22 mouse cellular contexts compared by ENCODE assay signal in the genomic region with DNA sequence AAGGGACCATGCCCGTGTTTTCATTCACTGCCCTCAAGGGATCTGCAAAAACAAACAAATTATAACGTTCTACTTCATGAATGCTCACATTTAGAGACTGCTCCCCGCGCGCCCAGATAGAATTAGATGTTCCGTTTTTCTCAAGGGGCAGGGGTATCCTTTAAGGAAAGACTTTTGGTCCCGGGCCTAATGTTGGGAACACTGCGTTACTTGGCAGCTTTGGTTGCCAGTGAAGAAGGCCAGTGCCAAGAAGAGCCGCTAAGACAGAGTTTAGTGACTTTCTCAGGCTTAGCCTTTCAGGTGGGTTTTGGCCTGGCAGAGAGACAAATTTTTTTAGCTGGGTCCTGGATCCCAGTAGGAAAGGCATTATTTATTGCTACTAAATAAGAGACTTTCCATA. TPM values are rescaled to one million over a fixed set of nuclear protein-coding genes. Genes with fewer than 3 reads are reported as not detected.
DNase-seq lines count a peak whose midpoint lies in the region; ATAC-seq and TF ChIP-seq lines count a peak whose summit lies in the region.
"Had no signal": no experiment of that assay in that cellular context is flagged by ENCODE, and none has a peak within 500 bp of the region (broad histone marks: within the 10 kb centered on the region; RNA-seq: fewer than 3 reads in every experiment).

No protein-coding gene starts in this region.

- H3K4me1 ChIP-seq in heart, postnatal 0 days (ENCODE audit: control insufficient read depth, insufficient read depth): no peaks in the 10 kb centered on the region
- H3K4me1 ChIP-seq in heart, embryonic 11.5 days (ENCODE audit: control insufficient read depth, insufficient read depth, low read length): 0 out of 2 replicates have a peak, but pooled peaks cover 5% of the 10 kb centered on the region
- H3K4me1 ChIP-seq in lung, embryonic 16.5 days (replicated peaks; ENCODE audit: control insufficient read depth, insufficient read depth, low read length): peaks cover 3% of the 10 kb centered on the region
- H3K4me1 ChIP-seq: hindbrain, embryonic 15.5 days had no signal

- no peak for TF ChIP-seq EP300 in heart, postnatal 0 days (IDR thresholded peaks at IDR 0.05; ENCODE audit: low read depth)

- no peak overlapping the region for H3K9ac ChIP-seq in heart, postnatal 0 days (replicated peaks; ENCODE audit: low read depth, low read length)
- no peak overlapping the region for H3K9ac ChIP-seq in heart, embryonic 11.5 days (ENCODE audit: low read depth, low read length)
- H3K9ac ChIP-seq in lung, embryonic 16.5 days (ENCODE audit: low read length): 0 out of 2 replicates have a peak overlapping the region, but pooled peaks have one; percentile 51
- H3K9ac ChIP-seq: forebrain, embryonic 13.5 days; forebrain, postnatal 0 days; hindbrain, embryonic 15.5 days had no signal

- peak; percentile 18 for DNase-seq in gastrocnemius, adult 18-20 months (ENCODE audit: low spot score)
- DNase-seq in gastrocnemius, postnatal 25 days: no peak
- no peak for DNase-seq in heart, postnatal 0 days (ENCODE audit: low spot score)
- no peak for DNase-seq in lung, adult 18-20 months
- DNase-seq in testis, postnatal 10 days (ENCODE audit: low spot score): peak; percentile 54
- no peak for DNase-seq in c-Kit-positive CD71-positive TER-119-positive erythroid progenitor cells, embryonic 14.5 days (ENCODE audit: low spot score)

- no peak overlapping the region for H3K27ac ChIP-seq in heart, postnatal 0 days (ENCODE audit: low read depth)
- no peak overlapping the region for H3K27ac ChIP-seq in heart, embryonic 11.5 days (ENCODE audit: low read depth, low read length)
- H3K27ac ChIP-seq in lung, embryonic 16.5 days (ENCODE audit: low read length): no peak overlapping the region
- H3K27ac ChIP-seq: forebrain, embryonic 13.5 days; heart, embryonic 10.5 days; hindbrain, embryonic 15.5 days had no signal

- ATAC-seq in heart, postnatal 0 days (ENCODE audit: insufficient read depth, low read depth): no peak
- no peak for ATAC-seq in heart, embryonic 11.5 days (replicated peaks; ENCODE audit: insufficient number of reproducible peaks, low FRiP score, low TSS enrichment)
- ATAC-seq in lung, embryonic 16.5 days (ENCODE audit: low read depth): no peak

- WGBS in heart, postnatal 0 days: 83% methylated on average over 9 of the region's 9 CpGs
- 80% methylated on average over 9 of the region's 9 CpGs for WGBS in heart, embryonic 11.5 days (ENCODE audit: insufficient replicate concordance)
- 83% methylated on average over 9 of the region's 9 CpGs for WGBS in lung, embryonic 16.5 days

- no peak for TF ChIP-seq CTCF in heart, postnatal 0 days (IDR thresholded peaks at IDR 0.05; ENCODE audit: low read depth)

- 0 out of 2 replicates have a peak, but pooled peaks cover 5% of the 10 kb centered on the region for H3K27me3 ChIP-seq in heart, postnatal 0 days (ENCODE audit: control insufficient read depth, insufficient read depth, low read length)
- H3K27me3 ChIP-seq in heart, embryonic 11.5 days (ENCODE audit: control insufficient read depth, insufficient read depth, low read length): no peaks in the 10 kb centered on the region
- H3K27me3 ChIP-seq in lung, embryonic 16.5 days (ENCODE audit: control insufficient read depth, insufficient read depth, low read depth, low read length): no peaks in the 10 kb centered on the region

- no peaks in the 10 kb centered on the region for H3K36me3 ChIP-seq in heart, postnatal 0 days (replicated peaks; ENCODE audit: control insufficient read depth, insufficient read depth, low read length)
- no peaks in the 10 kb centered on the region for H3K36me3 ChIP-seq in heart, embryonic 11.5 days (ENCODE audit: control insufficient read depth, insufficient read depth, low read length)
- H3K36me3 ChIP-seq in lung, embryonic 16.5 days (ENCODE audit: control insufficient read depth, insufficient read depth, low read length): no peaks in the 10 kb centered on the region
- H3K36me3 ChIP-seq: heart, embryonic 10.5 days; hindbrain, embryonic 15.5 days had no signal

- no peak overlapping the region for H3K4me3 ChIP-seq in heart, postnatal 0 days (ENCODE audit: low read depth, low read length)
- no peak overlapping the region for H3K4me3 ChIP-seq in heart, embryonic 11.5 days (ENCODE audit: low read depth, low read length)
- H3K4me3 ChIP-seq in lung, embryonic 16.5 days (ENCODE audit: low read length): no peak overlapping the region
- H3K4me3 ChIP-seq: forebrain, embryonic 13.5 days; gastrocnemius, adult 2 months; heart, embryonic 10.5 days; hindbrain, embryonic 15.5 days had no signal

- no peaks in the 10 kb centered on the region for H3K9me3 ChIP-seq in heart, postnatal 0 days (replicated peaks; ENCODE audit: control insufficient read depth, low read length)
- no peaks in the 10 kb centered on the region for H3K9me3 ChIP-seq in heart, embryonic 11.5 days (replicated peaks; ENCODE audit: control insufficient read depth, low read length)
- no peaks in the 10 kb centered on the region for H3K9me3 ChIP-seq in lung, embryonic 16.5 days (ENCODE audit: control insufficient read depth, low read length)
- H3K9me3 ChIP-seq: forebrain, embryonic 13.5 days; heart, embryonic 10.5 days; hindbrain, embryonic 15.5 days had no signal

- H3K4me2 ChIP-seq in heart, postnatal 0 days (ENCODE audit: low read depth, low read length): 0 out of 2 replicates have a peak overlapping the region, but pooled peaks have one; percentile 27
- H3K4me2 ChIP-seq in heart, embryonic 11.5 days: no peak overlapping the region
- H3K4me2 ChIP-seq in lung, embryonic 16.5 days (ENCODE audit: low read depth, low read length): peak overlapping the region; percentile 34; the same call in 1 of the 2 replicates
- H3K4me2 ChIP-seq: forebrain, embryonic 13.5 days; hindbrain, embryonic 15.5 days had no signal

RNA-seq across cellular contexts. Expression of a gene that starts 20.5 kb away (rescaled TPM):
- not detected for total RNA-seq in gastrocnemius, adult 18-20 months (2021)
- total RNA-seq in gastrocnemius, postnatal 25 days (2021): not detected
- total RNA-seq in heart, postnatal 0 days (2014; rRNA removed; ENCODE audit: low replicate concordance): 6.2 TPM in 1 of 2 replicates, not detected in the other
- polyA plus RNA-seq in heart, postnatal 0 days (2015; fragmentation: Nextera tagmentation; extraction: Ambion mirVana): 1.2 and 1.8 TPM in 2 replicates
- polyA plus RNA-seq in heart, embryonic 11.5 days (2014; fragmentation: Nextera tagmentation; extraction: Ambion mirVana): 1.5 TPM in 2 replicates
- polyA plus RNA-seq in lung, embryonic 16.5 days (2015; fragmentation: Nextera tagmentation; extraction: Ambion mirVana): 3.6 and 3.9 TPM in 2 replicates
- total RNA-seq: forebrain, postnatal 0 days; gastrocnemius, adult 2 months; heart, adult 18-20 months had no signal

RNA-seq across cellular contexts. Expression of a gene that starts 20.6 kb away (rescaled TPM):
- 10 to 100 TPM; 35.6 to 47.6 TPM for total RNA-seq in gastrocnemius, adult 18-20 months (2021)
- total RNA-seq in gastrocnemius, postnatal 25 days (2021): 10 to 100 TPM; 50.7 to 67.3 TPM
- 162 and 218 TPM in 2 replicates for total RNA-seq in heart, postnatal 0 days (2014; rRNA removed; ENCODE audit: low replicate concordance)
- polyA plus RNA-seq in heart, postnatal 0 days (2015; fragmentation: Nextera tagmentation; extraction: Ambion mirVana): 261 and 263 TPM in 2 replicates
- polyA plus RNA-seq in heart, embryonic 11.5 days (2014; fragmentation: Nextera tagmentation; extraction: Ambion mirVana): 316 and 392 TPM in 2 replicates
- polyA plus RNA-seq in lung, embryonic 16.5 days (2015; fragmentation: Nextera tagmentation; extraction: Ambion mirVana): 424 and 464 TPM in 2 replicates

RNA-seq across cellular contexts. Expression of a gene that starts 25.3 kb away (rescaled TPM):
- not detected for total RNA-seq in gastrocnemius, adult 18-20 months (2021)
- not detected for total RNA-seq in gastrocnemius, postnatal 25 days (2021)
- 0.66 TPM in 1 of 2 replicates, not detected in the other for total RNA-seq in heart, postnatal 0 days (2014; rRNA removed; ENCODE audit: low replicate concordance)
- polyA plus RNA-seq in heart, postnatal 0 days (2015; fragmentation: Nextera tagmentation; extraction: Ambion mirVana): 0.07 and 0.26 TPM in 2 replicates
- polyA plus RNA-seq in heart, embryonic 11.5 days (2014; fragmentation: Nextera tagmentation; extraction: Ambion mirVana): 0.14 and 0.16 TPM in 2 replicates
- 0.09 and 0.16 TPM in 2 replicates for polyA plus RNA-seq in lung, embryonic 16.5 days (2015; fragmentation: Nextera tagmentation; extraction: Ambion mirVana)
- total RNA-seq: adrenal gland, adult 18-20 months; adrenal gland, postnatal 14 days; gastrocnemius, adult 2 months; gastrocnemius, postnatal 36 days; heart, adult 18-20 months; heart, postnatal 14 days; MEL had no signal
- polyA plus RNA-seq: activated CD4-positive, CD25-positive, alpha-beta regulatory T cell, adult 4 months; C2C12; heart, embryonic 10.5 days; Patski had no signal

RNA-seq across cellular contexts. Expression of a gene that starts 56.1 kb away (rescaled TPM):
- 10 to 100 TPM; 15.6 to 16.5 TPM for total RNA-seq in gastrocnemius, adult 18-20 months (2021)
- total RNA-seq in gastrocnemius, postnatal 25 days (2021): 10 to 100 TPM; 13.5 to 15.0 TPM
- 22.6 and 31.7 TPM in 2 replicates for total RNA-seq in heart, postnatal 0 days (2014; rRNA removed; ENCODE audit: low replicate concordance)
- polyA plus RNA-seq in heart, postnatal 0 days (2015; fragmentation: Nextera tagmentation; extraction: Ambion mirVana): 39.6 and 40.9 TPM in 2 replicates
- 56.4 and 58.5 TPM in 2 replicates for polyA plus RNA-seq in heart, embryonic 11.5 days (2014; fragmentation: Nextera tagmentation; extraction: Ambion mirVana)
- polyA plus RNA-seq in lung, embryonic 16.5 days (2015; fragmentation: Nextera tagmentation; extraction: Ambion mirVana): 53.4 and 59.3 TPM in 2 replicates

Comparison
In these comparisons a context has a peak if more than half of its experiments do, and no peak if none do; other contexts are left out.
1. DNase-seq: peak in gastrocnemius, adult 18-20 months (single experiment) and testis, postnatal 10 days (single experiment); none in gastrocnemius, postnatal 25 days (single experiment), heart, postnatal 0 days (single experiment), lung, adult 18-20 months (0 of 2) and c-Kit-positive CD71-positive TER-119-positive erythroid progenitor cells, embryonic 14.5 days (single experiment).